Mouse (Mus musculus) ES-Bruce4 (cell line): ENCODE results near the gene Grm7.

Experiments
- CTCF ChIP-seq: IDR thresholded peaks from one replicate; pipeline ENCODE4 v1.8.1; 2011; ENCODE audit warnings: low read depth, low read length
- EP300 ChIP-seq: IDR thresholded peaks from 2 replicates; pipeline ENCODE4 v1.6.1; 2011; ENCODE audit warnings: low read depth, low read length; ENCODE audit not compliant: insufficient read depth
- POLR2A ChIP-seq: IDR thresholded peaks from one replicate; pipeline ENCODE4 v1.8.1; 2011; ENCODE audit warnings: low read length; ENCODE audit not compliant: insufficient read depth

GRCm38 (mm10) chr6:111510768-111511459 lies 865.5 kb downstream of the Grm7 start:
- TF ChIP-seq CTCF = no peak
- TF ChIP-seq EP300 = no peak
- TF ChIP-seq POLR2A = no peak
